Comparison of ENCODE assay signal across 8 mouse cellular contexts in the genomic region with DNA sequence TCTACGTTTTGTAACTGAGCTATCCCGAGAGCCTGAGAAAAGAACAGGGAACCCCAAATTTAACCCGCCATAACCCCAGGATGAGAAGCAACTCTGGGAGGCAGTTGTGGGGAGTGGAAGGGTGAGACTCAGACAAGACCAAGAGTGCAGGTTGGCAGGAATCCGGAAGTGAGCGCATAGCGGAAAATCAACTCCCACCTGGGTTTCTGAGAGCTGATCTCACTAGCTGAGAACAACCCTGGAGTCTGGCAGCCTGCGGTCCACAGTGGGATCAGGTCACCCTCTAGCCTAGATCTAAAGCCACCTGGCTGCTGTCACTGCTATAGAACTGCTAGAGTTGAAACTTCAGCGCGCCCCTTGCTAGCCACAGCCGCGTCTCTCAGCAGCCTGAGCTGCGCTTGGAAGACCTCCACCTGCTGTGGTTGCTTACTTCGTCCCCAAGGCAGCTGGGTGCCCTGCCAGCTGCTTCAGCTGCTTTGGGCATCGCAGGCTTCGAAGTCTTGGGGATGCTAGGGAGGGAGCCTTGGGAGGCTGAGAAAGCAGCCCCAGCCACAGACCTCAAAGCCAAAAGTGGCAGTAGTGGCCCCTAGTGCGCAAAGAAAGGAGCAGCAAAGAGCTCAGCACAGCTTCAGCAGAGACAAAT. TPM values are rescaled to one million over a fixed set of nuclear protein-coding genes. Genes with fewer than 3 reads are reported as not detected.
DNase-seq lines count a peak whose midpoint lies in the region; ATAC-seq and TF ChIP-seq lines count a peak whose summit lies in the region.

No protein-coding gene starts in this region.

- POLR2A ChIA-PET in Patski (lab: Charles Lee), result interaction anchor here (0.6 to 1.5 kb wide), 4 partner anchors 9 to 671 kb away, joined by 3 to 5 read pairs (median 3); a partner anchor contains a TSS

- peak; percentile 77 for ATAC-seq in Patski
- ATAC-seq in lung, postnatal 0 days, result peak; percentile 72

- H3K9me3 ChIP-seq in lung, postnatal 0 days (ENCODE audit: low read length), result no peaks in the 10 kb centered on the region

- in situ Hi-C loops in Patski (cut with MboI; ENCODE audit: low pct_unique_long_range_greater_than_20kb), result loop anchor here (5.0 kb wide), 1 partner anchor 43 kb away; no protein-coding TSS in a partner anchor

- no peaks in the 10 kb centered on the region for H3K27me3 ChIP-seq in Patski
- H3K27me3 ChIP-seq in heart, adult 2 months (ENCODE audit: control insufficient read depth, insufficient read depth, low read length), result no peaks in the 10 kb centered on the region
- no peaks in the 10 kb centered on the region for H3K27me3 ChIP-seq in kidney, adult 2 months (replicated peaks; ENCODE audit: control insufficient read depth, insufficient read depth, low read length)
- H3K27me3 ChIP-seq in lung, postnatal 0 days (replicated peaks; ENCODE audit: insufficient read depth, low read length), result no peaks in the 10 kb centered on the region

- TF ChIP-seq POLR2A in cortical plate, adult 2 months (IDR thresholded peaks at IDR 0.05; ENCODE audit: extremely low read depth, insufficient read depth, low read length), result no peak
- TF ChIP-seq POLR2A in heart, adult 2 months (IDR thresholded peaks at IDR 0.05; ENCODE audit: insufficient read depth, low read depth, low read length), result no peak; the same call in 1 of the 2 replicates
- TF ChIP-seq POLR2A in kidney, adult 2 months (IDR thresholded peaks at IDR 0.05; ENCODE audit: low read depth, low read length), result peak; percentile 25

- peak overlapping the region; percentile 95 for H3K4me2 ChIP-seq in lung, postnatal 0 days (replicated peaks; ENCODE audit: low read depth, low read length)

- intact Hi-C loops in heart, adult 2 months (cut with DNase I), result loop anchor here (1.0 kb wide), 1 partner anchor 9 kb away; no protein-coding TSS in a partner anchor

- CTCF ChIA-PET in Patski (lab: Charles Lee), result interaction anchor here (0.8 to 2.1 kb wide), 7 partner anchors 9 to 67 kb away, joined by 3 to 4 read pairs (median 4); a partner anchor contains a TSS

- peak; percentile 36 for TF ChIP-seq CTCF in Patski (IDR thresholded peaks at IDR 0.05)
- no peak for TF ChIP-seq CTCF in cortical plate, adult 2 months (IDR thresholded peaks at IDR 0.05; ENCODE audit: extremely low read depth, insufficient read depth, low read length)
- TF ChIP-seq CTCF in heart, adult 2 months (IDR thresholded peaks at IDR 0.05), result peak; percentile 51
- peak; percentile 41 for TF ChIP-seq CTCF in kidney, adult 2 months (conservative IDR thresholded peaks at IDR 0.05; ENCODE audit: insufficient read depth, insufficient read length, low read depth, low read length)
- peak; percentile 54 for TF ChIP-seq CTCF in lung, postnatal 0 days (IDR thresholded peaks at IDR 0.05)

- H3K27ac ChIP-seq in cortical plate, adult 2 months (ENCODE audit: insufficient read depth, low read length), result peak overlapping the region; percentile 33
- H3K27ac ChIP-seq in heart, adult 2 months, result peak overlapping the region; percentile 99
- H3K27ac ChIP-seq in kidney, adult 2 months (ENCODE audit: insufficient read depth, low read depth, low read length), result peak overlapping the region; percentile 93
- peak overlapping the region; percentile 100 for H3K27ac ChIP-seq in lung, postnatal 0 days (ENCODE audit: low read length)

- H3K9ac ChIP-seq in heart, adult 2 months (ENCODE audit: low read depth, low read length), result peak overlapping the region; percentile 86
- H3K9ac ChIP-seq in lung, postnatal 0 days (replicated peaks; ENCODE audit: low read depth), result peak overlapping the region; percentile 86

- no peaks in the 10 kb centered on the region for H3K79me2 ChIP-seq in heart, adult 2 months (replicated peaks; ENCODE audit: control insufficient read depth, insufficient read depth, low read length)

- H3K4me3 ChIP-seq in cortical plate, adult 2 months (ENCODE audit: insufficient read depth, low read length), result peak overlapping the region; percentile 22
- peak overlapping the region; percentile 53 for H3K4me3 ChIP-seq in heart, adult 2 months
- H3K4me3 ChIP-seq in kidney, adult 2 months (ENCODE audit: insufficient read depth, low read depth, low read length), result peak overlapping the region; percentile 47
- peak overlapping the region; percentile 41 for H3K4me3 ChIP-seq in lung, postnatal 0 days (ENCODE audit: low read depth, low read length)

- DNase-seq in A20 (ENCODE audit: low read depth, low spot score) (peak; percentile 86), Patski (ENCODE audit: low read depth, low spot score) (no peak)
- DNase-seq in heart, adult 2 months, result peak; percentile 77 to 84
- peak; percentile 86 for DNase-seq in kidney, adult 2 months
- DNase-seq in lung, postnatal 0 days (ENCODE audit: low spot score), result peak; percentile 94
- peak; percentile 52 for DNase-seq in right cerebral cortex, adult 18-20 months
- DNase-seq in urinary bladder, postnatal 25 days (ENCODE audit: low spot score), result peak; percentile 59

- WGBS in heart, adult 2 months, result under 1% methylated on average over 16 of the region's 16 CpGs
- under 1% methylated on average over 16 of the region's 16 CpGs for WGBS in kidney, adult 2 months
- WGBS in lung, postnatal 0 days, result 0% methylated on average over 15 of the region's 16 CpGs

- H3K36me3 ChIP-seq in heart, adult 2 months (ENCODE audit: control insufficient read depth, insufficient read depth, low read length), result no peaks in the 10 kb centered on the region
- no peaks in the 10 kb centered on the region for H3K36me3 ChIP-seq in kidney, adult 2 months (ENCODE audit: control insufficient read depth, insufficient read depth, low read length)
- no peaks in the 10 kb centered on the region for H3K36me3 ChIP-seq in lung, postnatal 0 days (ENCODE audit: insufficient read depth, low read length)

- TF ChIP-seq EP300 in heart, adult 2 months (IDR thresholded peaks at IDR 0.05; ENCODE audit: insufficient read depth, low read depth, low read length), result no peak; the same call in 1 of the 2 replicates
- no peak for TF ChIP-seq EP300 in lung, postnatal 0 days (IDR thresholded peaks at IDR 0.05)

- no peaks in the 10 kb centered on the region for H3K4me1 ChIP-seq in cortical plate, adult 2 months (ENCODE audit: control insufficient read depth, insufficient read depth, low read length)
- H3K4me1 ChIP-seq in heart, adult 2 months (ENCODE audit: control insufficient read depth, insufficient read depth, low read length), result peaks cover 5% of the 10 kb centered on the region
- peaks cover 21% of the 10 kb centered on the region; the same call in 1 of the 2 replicates for H3K4me1 ChIP-seq in kidney, adult 2 months (ENCODE audit: control insufficient read depth, insufficient read depth, low read length)
- H3K4me1 ChIP-seq in lung, postnatal 0 days (ENCODE audit: insufficient read depth, low read depth, low read length), result peaks cover 8% of the 10 kb centered on the region; the same call in 1 of the 2 replicates

RNA-seq across cellular contexts. Expression of a gene that starts 10.0 kb away (rescaled TPM):
- 2,058 TPM for polyA plus RNA-seq in Patski (2021)
- 840 and 847 TPM in 2 replicates for polyA plus RNA-seq in cortical plate, adult 2 months (2012; rRNA removed)
- 1,000 to 10,000 TPM; 2,957 to 3,343 TPM for total RNA-seq in heart, adult 2 months (2021)
- polyA plus RNA-seq in heart, adult 2 months (2012; rRNA removed), result 1,003 and 1,026 TPM in 2 replicates
- polyA plus RNA-seq in kidney, adult 2 months (2012; rRNA removed), result 1,266 and 1,401 TPM in 2 replicates
- 1,257 and 1,264 TPM in 2 replicates for polyA plus RNA-seq in lung, postnatal 0 days (2015; fragmentation: Nextera tagmentation; extraction: Ambion mirVana)

RNA-seq across cellular contexts. Expression of a gene that starts 48.0 kb away (rescaled TPM):
- polyA plus RNA-seq in Patski (2021), result 36.9 TPM
- 7.2 and 9.3 TPM in 2 replicates for polyA plus RNA-seq in cortical plate, adult 2 months (2012; rRNA removed)
- 10 to 100 TPM; 13.9 to 15.2 TPM for total RNA-seq in heart, adult 2 months (2021)
- 6.3 and 7.2 TPM in 2 replicates for polyA plus RNA-seq in heart, adult 2 months (2012; rRNA removed)
- polyA plus RNA-seq in kidney, adult 2 months (2012; rRNA removed), result 26.3 and 29.6 TPM in 2 replicates
- polyA plus RNA-seq in lung, postnatal 0 days (2015; fragmentation: Nextera tagmentation; extraction: Ambion mirVana), result 3.6 and 3.8 TPM in 2 replicates

Comparison
In these comparisons a context has a peak if more than half of its experiments do, and no peak if none do; other contexts are left out.
1. H3K27ac ChIP-seq: peak in every context shown above with its lines; median percentile 100 in lung, postnatal 0 days; 99 in heart, adult 2 months; 93 in kidney, adult 2 months; 33 in cortical plate, adult 2 months.